Mouse (Mus musculus) hindbrain, embryonic 11.5 days (tissue): ENCODE results near the gene Prm1. TPM values are rescaled to one million over a fixed set of nuclear protein-coding genes. Genes with fewer than 3 reads are reported as not detected.

Experiments
- ATAC-seq: fragments of 200-750 bp; cut with Nextera tagmentation; 2 replicates; pipeline ENCODE4 v1.8.0; 2017; ENCODE audit warnings: mild to moderate bottlenecking, moderate TSS enrichment, moderate library complexity; ENCODE audit not compliant: low FRiP score
- DNase-seq: peaks from one replicate; pipeline ENCODE4 v3.0.0-alpha.2; 2015; ENCODE audit warnings: low spot score
- H3K27ac ChIP-seq: fragments of 300-500 bp; sonication (generic); 2 replicates; pipeline ENCODE4 v1.5.1; 2014; ENCODE audit warnings: mild to moderate bottlenecking, low read depth, low read length
- H3K27me3 ChIP-seq: fragments of 300-500 bp; sonication (generic); 2 replicates; pipeline ENCODE4 v1.6.1; 2014; ENCODE audit warnings: mild to moderate bottlenecking, low read length, moderate library complexity, mixed read lengths; ENCODE audit not compliant: control insufficient read depth, insufficient read depth
- H3K36me3 ChIP-seq: fragments of 300-500 bp; sonication (generic); 2 replicates; pipeline ENCODE4 v1.6.1; 2014; ENCODE audit warnings: mild to moderate bottlenecking, low read length, moderate library complexity, mixed read lengths; ENCODE audit not compliant: control insufficient read depth, insufficient read depth
- H3K4me1 ChIP-seq: fragments of 300-500 bp; sonication (generic); replicated peaks from 2 replicates; pipeline ENCODE4 v1.6.1; 2014; ENCODE audit warnings: low read length, mixed read lengths; ENCODE audit not compliant: control insufficient read depth, insufficient read depth
- H3K4me2 ChIP-seq: fragments of 300-500 bp; sonication (generic); replicated peaks from 2 replicates; pipeline ENCODE4 v1.6.1; 2014; ENCODE audit warnings: mild to moderate bottlenecking, low read depth, low read length
- H3K4me3 ChIP-seq: fragments of 300-500 bp; sonication (generic); 2 replicates; pipeline ENCODE4 v1.5.1; 2014; ENCODE audit warnings: low read depth, low read length
- H3K9ac ChIP-seq: fragments of 300-500 bp; sonication (generic); 2 replicates; pipeline ENCODE4 v1.6.1; 2014; ENCODE audit warnings: low read depth, low read length
- H3K9me3 ChIP-seq: fragments of 300-500 bp; sonication (generic); 2 replicates; pipeline ENCODE4 v1.6.1; 2016; ENCODE audit warnings: low read length; ENCODE audit not compliant: control insufficient read depth
- WGBS: fragments of 180-500 bp; shearing (Covaris S2); extraction: QIAGEN DNeasy Blood & Tissue Kit; methylation state at CpG from one replicate; pipeline ENCODE4 v1.1.7; 2014; 5-methylcytosine and 5-hydroxymethylcytosine counted together
- polyA plus RNA-seq: library from polyadenylated mRNA; unstranded; fragments of >200 nt; fragmentation: Nextera tagmentation; extraction: Ambion mirVana; gene quantifications from 2 replicates; pipeline ENCODE4 v1.2.1, GENCODE M21; 2014

Gene Prm1
- polyA plus RNA-seq, 1 experiment from 2014 or later = not detected

DNA sequence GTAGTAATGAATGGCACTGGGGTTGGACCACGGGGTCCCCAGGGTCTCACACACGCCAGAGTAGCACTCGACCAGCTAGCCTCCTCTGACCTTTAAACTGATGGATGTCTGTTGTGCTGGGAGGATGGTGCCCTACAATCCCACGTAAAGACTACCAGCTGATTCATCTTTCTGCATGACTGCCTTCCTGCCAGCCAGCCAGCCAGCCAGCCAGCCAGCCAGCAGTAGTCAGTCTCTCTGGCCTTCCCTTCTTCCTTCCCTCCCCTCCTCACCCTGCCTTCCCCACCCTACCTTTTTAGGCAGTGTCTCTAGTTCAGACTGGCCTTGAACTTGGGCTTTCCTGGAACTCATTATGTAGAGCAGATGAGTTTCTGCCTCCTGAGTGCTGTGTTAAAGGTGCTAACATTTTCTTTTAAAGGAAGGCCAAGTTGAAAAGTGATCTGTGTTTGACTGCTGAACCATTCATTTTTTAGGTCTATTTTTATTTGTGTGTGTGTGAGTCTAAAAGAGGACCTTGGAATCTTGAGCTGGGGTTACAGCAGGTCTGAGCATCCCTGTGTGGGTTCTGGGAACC lies 36.7 kb upstream of the Prm1 start:
- ATAC-seq (no peak), DNase-seq (no peak)
- H3K27ac ChIP-seq = no peak overlapping the region
- peaks cover 5% of the 10 kb centered on the region; the same call in 1 of the 2 replicates for H3K4me1 ChIP-seq
- H3K27me3 ChIP-seq = no peaks in the 10 kb centered on the region
- 66% methylated on average over 4 of the region's 4 CpGs for WGBS
- H3K9ac ChIP-seq = no peak overlapping the region
- H3K36me3 ChIP-seq = no peaks in the 10 kb centered on the region
- no peak overlapping the region for H3K4me2 ChIP-seq
- H3K4me3 ChIP-seq = no peak overlapping the region
- H3K9me3 ChIP-seq = no peaks in the 10 kb centered on the region

- H3K4me3 ChIP-seq = no peak overlapping the region
Measured at GRCm38 (mm10) chr16:10840018-10840417, 34.4 kb upstream of the Prm1 start.

DNA sequence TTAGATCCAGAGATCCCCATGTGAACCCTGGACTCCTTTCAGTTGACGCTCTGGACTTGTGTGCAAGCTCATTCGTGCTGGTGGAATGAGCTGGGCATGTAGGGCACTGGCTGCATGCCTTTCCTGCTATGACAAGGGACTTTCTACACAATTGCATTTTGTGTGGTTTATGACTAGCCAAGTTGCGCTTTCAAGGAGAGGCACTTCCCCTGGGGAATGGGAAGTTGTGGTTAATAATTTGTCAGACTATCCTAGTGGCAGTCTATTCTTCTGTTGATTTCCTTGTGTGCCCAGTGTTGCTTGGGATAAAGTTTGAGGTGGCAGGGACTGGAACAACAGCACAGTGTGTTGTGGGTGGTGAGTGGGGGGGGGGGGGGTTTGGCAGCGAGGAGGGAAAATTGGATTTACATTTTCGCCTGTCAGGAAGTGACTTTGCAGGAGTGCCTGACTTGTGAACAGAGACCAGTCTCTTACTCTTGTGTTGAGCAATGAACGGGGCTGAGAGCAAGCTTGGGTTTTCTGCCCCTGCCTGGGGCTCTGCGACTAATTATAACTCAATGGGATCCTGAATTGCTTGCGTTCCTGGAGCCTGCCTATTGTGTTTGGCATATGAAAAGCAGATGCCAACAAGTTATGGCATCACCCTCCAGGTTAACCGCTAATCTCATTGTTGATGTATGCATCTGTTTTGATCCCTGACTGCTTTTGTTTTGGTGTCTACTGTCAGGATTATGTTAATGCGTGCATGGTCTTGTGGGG lies 33.0 kb upstream of the Prm1 start:
- no peak overlapping the region for H3K4me3 ChIP-seq
- no peak overlapping the region for H3K9ac ChIP-seq
- WGBS = 43% methylated on average over 10 of the region's 10 CpGs
- no peaks in the 10 kb centered on the region for H3K27me3 ChIP-seq
- no peaks in the 10 kb centered on the region for H3K9me3 ChIP-seq
- no peak overlapping the region for H3K4me2 ChIP-seq
- peaks cover 5% of the 10 kb centered on the region; the same call in 1 of the 2 replicates for H3K4me1 ChIP-seq
- ATAC-seq (no peak), DNase-seq (peak; percentile 18)
- no peak overlapping the region for H3K27ac ChIP-seq
- H3K36me3 ChIP-seq = no peaks in the 10 kb centered on the region

More at GRCm38 (mm10) chr16:10840018-10840417, 34.4 kb upstream of the Prm1 start:
- Histone ChIP-seq H3K36me3 (no peaks in the 10 kb centered on the region), H3K4me1 (peaks cover 8% of the 10 kb centered on the region; the same call in 1 of the 2 replicates), H3K4me2 (no peak overlapping the region), H3K9ac (no peak overlapping the region), H3K27ac (no peak overlapping the region), H3K27me3 (no peaks in the 10 kb centered on the region), H3K9me3 (no peaks in the 10 kb centered on the region)
- WGBS = 90% methylated on average over 10 of the region's 14 CpGs
- DNase-seq (no peak), ATAC-seq (no peak)

- H3K9ac ChIP-seq = no peak overlapping the region
- peaks cover 3% of the 10 kb centered on the region; the same call in 1 of the 2 replicates for H3K4me1 ChIP-seq
- ATAC-seq (no peak), DNase-seq (no peak)
- H3K27me3 ChIP-seq = no peaks in the 10 kb centered on the region
- H3K27ac ChIP-seq = no peak overlapping the region
- H3K36me3 ChIP-seq = no peaks in the 10 kb centered on the region
- H3K9me3 ChIP-seq = no peaks in the 10 kb centered on the region
- no peak overlapping the region for H3K4me3 ChIP-seq
- no peak overlapping the region for H3K4me2 ChIP-seq
- WGBS = 82% methylated on average over 1 of the region's 1 CpGs
Measured at GRCm38 (mm10) chr16:10837903-10838302, 32.3 kb upstream of the Prm1 start.

- 86% methylated on average over 3 of the region's 3 CpGs for WGBS
- H3K27me3 ChIP-seq = no peaks in the 10 kb centered on the region
- H3K9ac ChIP-seq = no peak overlapping the region
Measured at GRCm38 (mm10) chr16:10837250-10837649, 31.6 kb upstream of the Prm1 start.

GRCm38 (mm10) chr16:10836388-10836787 lies 30.7 kb upstream of the Prm1 start:
- no peak for ATAC-seq

More at GRCm38 (mm10) chr16:10837250-10837649, 31.6 kb upstream of the Prm1 start:
- Histone ChIP-seq H3K36me3 (no peaks in the 10 kb centered on the region), H3K4me1 (peaks cover 3% of the 10 kb centered on the region; the same call in 1 of the 2 replicates), H3K4me2 (no peak overlapping the region), H3K27ac (no peak overlapping the region), H3K9me3 (no peaks in the 10 kb centered on the region), H3K4me3 (no peak overlapping the region)
- DNase-seq (no peak), ATAC-seq (no peak)

DNA sequence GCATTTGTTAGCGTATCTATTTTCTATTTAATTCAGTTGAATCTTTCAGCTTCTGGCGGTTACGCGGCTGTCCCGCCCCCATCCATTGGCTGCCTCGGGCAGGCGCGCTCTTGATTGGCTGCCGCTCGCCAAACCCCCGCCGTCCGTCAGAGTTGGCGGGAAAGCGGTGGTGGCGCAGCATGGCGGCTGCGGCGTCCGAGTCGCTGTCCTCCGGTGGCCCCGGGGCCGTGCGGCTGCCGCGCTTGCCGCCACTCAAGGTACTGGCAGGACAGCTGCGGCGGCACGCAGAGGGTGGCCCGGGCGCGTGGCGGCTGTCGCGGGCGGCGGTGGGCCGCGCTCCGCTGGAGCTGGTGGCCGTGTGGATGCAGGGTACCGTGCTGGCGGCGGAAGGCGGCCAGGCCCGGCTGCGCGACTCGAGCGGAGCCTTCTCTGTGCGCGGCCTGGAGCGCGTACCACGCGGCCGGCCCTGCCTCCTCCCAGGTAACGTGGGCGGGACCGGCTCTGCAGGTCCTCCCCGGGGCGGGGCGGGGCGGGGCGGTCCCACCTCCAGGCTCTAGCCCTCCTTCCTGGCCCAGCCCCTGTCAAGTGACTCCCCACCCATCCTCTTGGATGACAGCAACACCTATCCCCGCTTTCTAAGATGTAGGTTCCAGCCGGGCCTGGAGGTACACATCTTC lies 29.4 kb upstream of the Prm1 start, which contains the start of gene Rmi2:
Gene Rmi2 (plus strand): TSS at position 149 of the 677 bp plus-strand sequence.
- Histone ChIP-seq H3K9ac (peak within 1 kb of the TSS; percentile 78), H3K4me2 (peak within 1 kb of the TSS; percentile 94), H3K4me3 (peak within 1 kb of the TSS; percentile 85), H3K27ac (no peak within 1 kb of the TSS), H3K27me3 (no peaks in the 10 kb centered on the region), H3K9me3 (no peaks in the 10 kb centered on the region), H3K36me3 (no peaks in the 10 kb centered on the region), H3K4me1 (peaks cover 3% of the 10 kb centered on the region; the same call in 1 of the 2 replicates)
- ATAC-seq (peak; percentile 94), DNase-seq (peak; percentile 89)
- WGBS = under 1% methylated on average over 57 of the region's 69 CpGs

More at GRCm38 (mm10) chr16:10836388-10836787, 30.7 kb upstream of the Prm1 start:
- no peaks in the 10 kb centered on the region for H3K36me3 ChIP-seq
- no peak for DNase-seq
- H3K4me1 ChIP-seq = peaks cover 3% of the 10 kb centered on the region; the same call in 1 of the 2 replicates
- H3K4me3 ChIP-seq = no peak overlapping the region
- no peaks in the 10 kb centered on the region for H3K27me3 ChIP-seq
- no peak overlapping the region for H3K9ac ChIP-seq
- H3K4me2 ChIP-seq = no peak overlapping the region
- 87% methylated on average over 3 of the region's 3 CpGs for WGBS
- H3K27ac ChIP-seq = no peak overlapping the region
- H3K9me3 ChIP-seq = no peaks in the 10 kb centered on the region

DNA sequence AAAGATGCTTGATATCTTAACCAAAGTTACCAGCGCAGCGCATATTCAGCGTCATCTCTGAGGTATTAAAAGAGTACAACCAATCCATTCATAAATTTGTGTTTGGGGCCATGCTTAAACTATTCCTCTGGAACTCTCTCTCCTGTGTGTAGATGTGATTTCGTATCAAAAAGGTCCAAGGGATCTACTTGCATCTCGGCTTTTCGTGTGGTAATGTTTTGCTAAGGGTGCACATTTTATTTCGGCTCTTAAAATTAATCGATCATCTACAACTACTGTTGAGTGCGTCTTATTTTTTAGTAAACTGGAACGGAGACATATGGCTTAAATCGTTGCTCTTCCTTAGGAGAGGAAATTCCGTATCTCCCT lies 28.9 kb upstream of the Prm1 start:
- H3K4me1 ChIP-seq = peaks cover 3% of the 10 kb centered on the region; the same call in 1 of the 2 replicates
- H3K4me3 ChIP-seq = peak overlapping the region; percentile 85
- no peak for DNase-seq
- peak overlapping the region; percentile 94 for H3K4me2 ChIP-seq
- ATAC-seq = peak; percentile 12; the same call in 1 of the 2 replicates
- H3K27ac ChIP-seq = no peak overlapping the region
- no peaks in the 10 kb centered on the region for H3K9me3 ChIP-seq
- no peaks in the 10 kb centered on the region for H3K36me3 ChIP-seq
- H3K27me3 ChIP-seq = no peaks in the 10 kb centered on the region
- peak overlapping the region; percentile 78; the same call in 1 of the 2 replicates for H3K9ac ChIP-seq
- 13% methylated on average over 12 of the region's 12 CpGs for WGBS
